Mouse (Mus musculus): ENCODE measurements around the gene Nudt13. TPM values are rescaled to one million over a fixed set of nuclear protein-coding genes. Genes with fewer than 3 reads are reported as not detected.
"Not testable (repeated sequence)": the region's sequence is repeated elsewhere in the genome, so short reads cannot be mapped to it uniquely, and the experiment has no call there.

Nudt13 gene
- total and polyA plus RNA-seq, 2 experiments, result 10.0 to 13.7 TPM

GRCm38 (mm10) chr14:20291391-20291790, 3.1 kb upstream of the Nudt13 start:
- no peaks in the 10 kb centered on the region for H3K36me3 ChIP-seq (ENCODE audit: control insufficient read depth, insufficient read depth, low read length)

GRCm38 (mm10) chr14:20294947-20295346, 450 bp downstream of the Nudt13 start:
- 20% methylated on average over 8 of the region's 8 CpGs for WGBS
- DNase-seq (ENCODE audit: extremely low read depth, low read depth, low spot score), result no peak
- Histone ChIP-seq H3K9ac (ENCODE audit: low read depth, low read length) (peak overlapping the region; percentile 55), H3K27ac (replicated peaks; ENCODE audit: insufficient read depth, low read depth, low read length) (no peak overlapping the region), H3K79me2 (ENCODE audit: control insufficient read depth, insufficient read depth, low read length) (peaks cover 4% of the 10 kb centered on the region; the same call in 1 of the 2 replicates), H3K4me3 (ENCODE audit: insufficient read depth, low read depth, low read length) (peak overlapping the region; percentile 53), H3K4me1 (ENCODE audit: control insufficient read depth, insufficient read depth, low read length) (peaks cover 5% of the 10 kb centered on the region), H3K27me3 (ENCODE audit: control insufficient read depth, insufficient read depth, low read length) (no peaks in the 10 kb centered on the region), H3K36me3 (ENCODE audit: control insufficient read depth, insufficient read depth, low read length) (no peaks in the 10 kb centered on the region)
- TF ChIP-seq POLR2A (IDR thresholded peaks at IDR 0.05; ENCODE audit: extremely low read depth, insufficient read depth, low read length) (no peak), CTCF (IDR thresholded peaks at IDR 0.05; ENCODE audit: low read depth, low read length) (no peak)

More at GRCm38 (mm10) chr14:20291391-20291790, 3.1 kb upstream of the Nudt13 start:
- peak; percentile 76 for DNase-seq (ENCODE audit: extremely low read depth, low read depth, low spot score)
- 27% methylated on average over 4 of the region's 4 CpGs for WGBS
- H3K79me2 ChIP-seq (ENCODE audit: control insufficient read depth, insufficient read depth, low read length), result peaks cover 4% of the 10 kb centered on the region; the same call in 1 of the 2 replicates
- no peak overlapping the region for H3K4me3 ChIP-seq (ENCODE audit: insufficient read depth, low read depth, low read length)
- no peak overlapping the region for H3K27ac ChIP-seq (replicated peaks; ENCODE audit: insufficient read depth, low read depth, low read length)
- H3K4me1 ChIP-seq (ENCODE audit: control insufficient read depth, insufficient read depth, low read length), result peaks cover 5% of the 10 kb centered on the region
- H3K27me3 ChIP-seq (ENCODE audit: control insufficient read depth, insufficient read depth, low read length), result no peaks in the 10 kb centered on the region
- H3K9ac ChIP-seq (ENCODE audit: low read depth, low read length), result no peak overlapping the region
- TF ChIP-seq CTCF (IDR thresholded peaks at IDR 0.05; ENCODE audit: low read depth, low read length), result 0 out of 2 replicates have a peak, but pooled peaks have one; percentile 25
- TF ChIP-seq POLR2A (IDR thresholded peaks at IDR 0.05; ENCODE audit: extremely low read depth, insufficient read depth, low read length), result no peak

DNA sequence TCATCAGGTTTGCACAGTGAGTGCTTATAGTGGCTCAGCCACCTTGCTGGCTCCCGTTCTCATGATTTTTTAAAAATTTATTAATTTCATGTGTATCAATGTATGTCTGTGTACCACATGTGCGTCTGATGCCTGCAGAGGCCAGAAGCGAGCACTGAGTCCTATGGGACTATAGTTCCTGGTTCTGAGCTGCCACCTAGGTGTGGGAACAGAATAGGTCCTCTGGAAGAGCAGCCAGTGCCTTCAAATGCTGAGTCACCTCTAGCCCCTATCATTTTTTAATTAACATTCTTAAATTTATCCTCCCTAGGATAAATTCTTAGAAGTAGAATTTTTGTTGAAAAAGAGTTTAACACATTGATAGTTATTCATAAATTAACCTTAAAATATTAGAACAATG, 3.1 kb downstream of the Nudt13 start:
- peaks cover 4% of the 10 kb centered on the region; the same call in 1 of the 2 replicates for H3K79me2 ChIP-seq (ENCODE audit: control insufficient read depth, insufficient read depth, low read length)
- H3K36me3 ChIP-seq (ENCODE audit: control insufficient read depth, insufficient read depth, low read length), result no peaks in the 10 kb centered on the region; the same call in 1 of the 2 replicates
- peaks cover 2% of the 10 kb centered on the region for H3K4me1 ChIP-seq (ENCODE audit: control insufficient read depth, insufficient read depth, low read length)
- no peak overlapping the region for H3K4me3 ChIP-seq (ENCODE audit: insufficient read depth, low read depth, low read length)
- no peaks in the 10 kb centered on the region for H3K27me3 ChIP-seq (ENCODE audit: control insufficient read depth, insufficient read depth, low read length)
- no peak overlapping the region for H3K27ac ChIP-seq (replicated peaks; ENCODE audit: insufficient read depth, low read depth, low read length)
- 92% methylated on average over 3 of the region's 3 CpGs for WGBS
- no peak overlapping the region for H3K9ac ChIP-seq (ENCODE audit: low read depth, low read length)
- no peak for TF ChIP-seq POLR2A (IDR thresholded peaks at IDR 0.05; ENCODE audit: extremely low read depth, insufficient read depth, low read length)
- no peak for DNase-seq (ENCODE audit: extremely low read depth, low read depth, low spot score)

- Histone ChIP-seq H3K4me3 (ENCODE audit: insufficient read depth, low read depth, low read length) (no peak overlapping the region), H3K27ac (replicated peaks; ENCODE audit: insufficient read depth, low read depth, low read length) (no peak overlapping the region), H3K27me3 (ENCODE audit: control insufficient read depth, insufficient read depth, low read length) (no peaks in the 10 kb centered on the region), H3K79me2 (ENCODE audit: control insufficient read depth, insufficient read depth, low read length) (peaks cover 4% of the 10 kb centered on the region; the same call in 1 of the 2 replicates), H3K4me1 (ENCODE audit: control insufficient read depth, insufficient read depth, low read length) (peaks cover 2% of the 10 kb centered on the region), H3K9ac (ENCODE audit: low read depth, low read length) (no peak overlapping the region), H3K36me3 (ENCODE audit: control insufficient read depth, insufficient read depth, low read length) (no peaks in the 10 kb centered on the region; the same call in 1 of the 2 replicates)
- TF ChIP-seq POLR2A (IDR thresholded peaks at IDR 0.05; ENCODE audit: extremely low read depth, insufficient read depth, low read length), result no peak
- no peak for TF ChIP-seq CTCF (IDR thresholded peaks at IDR 0.05; ENCODE audit: low read depth, low read length)
- 29% methylated on average over 3 of the region's 3 CpGs for WGBS
- peak; percentile 63 for DNase-seq (ENCODE audit: extremely low read depth, low read depth, low spot score)
Observed at GRCm38 (mm10) chr14:20298131-20298530, 3.6 kb downstream of the Nudt13 start.

- DNase-seq (ENCODE audit: extremely low read depth, low read depth, low spot score); H3K27ac ChIP-seq (replicated peaks; ENCODE audit: insufficient read depth, low read depth, low read length); H3K79me2 ChIP-seq (ENCODE audit: control insufficient read depth, insufficient read depth, low read length); H3K9ac ChIP-seq (ENCODE audit: low read depth, low read length); H3K4me3 ChIP-seq (ENCODE audit: insufficient read depth, low read depth, low read length); H3K27me3 ChIP-seq (ENCODE audit: control insufficient read depth, insufficient read depth, low read length); H3K4me1 ChIP-seq (ENCODE audit: control insufficient read depth, insufficient read depth, low read length): not testable (repeated sequence)
- H3K36me3 ChIP-seq (ENCODE audit: control insufficient read depth, insufficient read depth, low read length), result peaks cover 29% of the 10 kb centered on the region
- 79% methylated on average over 2 of the region's 2 CpGs for WGBS
Observed at GRCm38 (mm10) chr14:20305085-20305484, 10.6 kb downstream of the Nudt13 start.

- no peaks in the 10 kb centered on the region for H3K79me2 ChIP-seq (ENCODE audit: control insufficient read depth, insufficient read depth, low read length)
- no peak for TF ChIP-seq CTCF (IDR thresholded peaks at IDR 0.05; ENCODE audit: low read depth, low read length)
- TF ChIP-seq POLR2A (IDR thresholded peaks at IDR 0.05; ENCODE audit: extremely low read depth, insufficient read depth, low read length), result no peak
- H3K4me1 ChIP-seq (ENCODE audit: control insufficient read depth, insufficient read depth, low read length), result peaks cover 8% of the 10 kb centered on the region
- WGBS, result 7% methylated on average over 1 of the region's 1 CpGs
- H3K27me3 ChIP-seq (ENCODE audit: control insufficient read depth, insufficient read depth, low read length), result no peaks in the 10 kb centered on the region
- no peak overlapping the region for H3K27ac ChIP-seq (replicated peaks; ENCODE audit: insufficient read depth, low read depth, low read length)
- H3K36me3 ChIP-seq (ENCODE audit: control insufficient read depth, insufficient read depth, low read length), result peaks cover 25% of the 10 kb centered on the region
- H3K9ac ChIP-seq (ENCODE audit: low read depth, low read length), result no peak overlapping the region
- DNase-seq (ENCODE audit: extremely low read depth, low read depth, low spot score), result peak; percentile 52
- H3K4me3 ChIP-seq (ENCODE audit: insufficient read depth, low read depth, low read length), result no peak overlapping the region
Observed at GRCm38 (mm10) chr14:20315137-20315536, 20.6 kb downstream of the Nudt13 start.

Measured in liver, adult 2 months (tissue).